Mouse (Mus musculus) lung, adult 2 months (tissue): ENCODE data around the gene Mctp1.
"Not testable (repeated sequence)": the region's sequence is repeated elsewhere in the genome, so short reads cannot be mapped to it uniquely, and the experiment has no call there.

Source experiments
- CTCF ChIP-seq: fragments of 200-500 bp; IDR thresholded peaks from 2 replicates; pipeline ENCODE4 v1.5.1; 2011; ENCODE audit warnings: mild to moderate bottlenecking, low read length, control low read depth; ENCODE audit not compliant: insufficient read depth
- POLR2A ChIP-seq: fragments of 200-500 bp; IDR thresholded peaks from 2 replicates; pipeline ENCODE4 v1.6.1; 2011; ENCODE audit warnings: low read depth, mild to moderate bottlenecking, control low read depth, low read length, borderline replicate concordance; ENCODE audit errors: extremely low read depth

DNA sequence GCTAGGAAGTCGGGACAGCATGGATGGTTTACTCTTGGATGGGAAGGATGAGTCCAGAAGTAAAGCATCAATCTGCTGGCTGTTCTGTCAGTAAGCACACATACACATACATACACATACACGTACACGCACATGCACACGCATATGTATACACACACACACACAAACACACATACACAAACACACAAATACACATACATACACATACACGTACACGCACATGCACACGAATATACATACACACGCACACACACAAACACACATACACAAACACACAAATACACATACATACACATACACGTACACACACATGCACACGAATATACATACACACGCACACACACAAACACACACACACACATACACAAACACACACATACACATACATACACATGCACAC is 206.4 kb downstream of the Mctp1 start:
- TF ChIP-seq POLR2A, CTCF: not testable (repeated sequence)
